Mouse (Mus musculus) lung, adult 2 months (tissue): ENCODE data around the gene Plek.

Experiments
- CTCF ChIP-seq: fragments of 200-500 bp; IDR thresholded peaks from 2 replicates; pipeline ENCODE4 v1.5.1; 2011; ENCODE audit warnings: mild to moderate bottlenecking, low read length, control low read depth; ENCODE audit not compliant: insufficient read depth
- POLR2A ChIP-seq: fragments of 200-500 bp; IDR thresholded peaks from 2 replicates; pipeline ENCODE4 v1.6.1; 2011; ENCODE audit warnings: low read depth, mild to moderate bottlenecking, control low read depth, low read length, borderline replicate concordance; ENCODE audit errors: extremely low read depth

DNA sequence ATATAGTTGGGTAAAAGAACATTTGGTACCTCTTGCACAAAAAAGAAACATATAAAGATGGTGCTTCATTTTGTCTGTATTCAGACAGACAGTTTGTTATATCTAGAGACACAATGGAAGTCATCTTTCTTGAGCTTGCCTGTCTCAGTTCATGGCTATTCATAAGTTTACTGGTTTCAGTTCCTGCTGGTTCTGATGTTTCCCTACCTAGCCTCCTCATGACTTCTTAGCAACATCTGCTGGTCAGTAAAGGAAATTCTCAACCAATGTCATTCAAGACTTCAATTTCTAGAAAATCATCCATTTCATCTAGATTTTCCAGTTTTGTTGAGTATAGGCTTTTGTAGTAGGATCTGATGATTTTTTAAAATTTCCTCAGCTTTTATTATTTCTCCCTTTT is 39.2 kb downstream of the Plek start:
- TF ChIP-seq CTCF = no peak
- no peak for TF ChIP-seq POLR2A
